Mouse (Mus musculus) heart, embryonic 10.5 days (tissue): ENCODE results near the gene Srebf1. TPM values are rescaled to one million over a fixed set of nuclear protein-coding genes. Genes with fewer than 3 reads are reported as not detected.
A peak's percentile ranks its signal among the peaks of the same experiment; 100 is the strongest.

ENCODE experiments used
- DNase-seq: peaks from one replicate; pipeline ENCODE4 v3.0.0-alpha.2; 2017; ENCODE audit warnings: low spot score
- H3K27ac ChIP-seq: fragments of 300-500 bp; sonication (generic); 2 replicates; pipeline ENCODE4 v1.5.1; 2016; ENCODE audit warnings: mild to moderate bottlenecking
- H3K27me3 ChIP-seq: fragments of 300-500 bp; sonication (generic); 2 replicates; pipeline ENCODE4 v1.6.1; 2016; ENCODE audit warnings: mild to moderate bottlenecking; ENCODE audit not compliant: poor library complexity, insufficient read depth, severe bottlenecking
- H3K36me3 ChIP-seq: fragments of 300-500 bp; sonication (generic); 2 replicates; pipeline ENCODE4 v1.6.1; 2016; ENCODE audit warnings: mild to moderate bottlenecking, moderate library complexity
- H3K4me1 ChIP-seq: fragments of 300-500 bp; sonication (generic); 2 replicates; pipeline ENCODE4 v1.6.1; 2016; ENCODE audit warnings: mild to moderate bottlenecking
- H3K4me3 ChIP-seq: fragments of 300-500 bp; sonication (generic); 2 replicates; pipeline ENCODE4 v1.5.1; 2016; ENCODE audit warnings: mild to moderate bottlenecking, moderate library complexity
- H3K9me3 ChIP-seq: fragments of 300-500 bp; sonication (generic); 2 replicates; pipeline ENCODE4 v1.6.1; 2016; ENCODE audit warnings: mild to moderate bottlenecking, moderate library complexity
- WGBS: fragments of 180-500 bp; shearing (Covaris S2); methylation state at CpG from one replicate; pipeline ENCODE4 v1.1.7; 2016; 5-methylcytosine and 5-hydroxymethylcytosine counted together
- polyA plus RNA-seq: library from polyadenylated mRNA; unstranded; fragments of >200 nt; fragmentation: Nextera tagmentation; extraction: Ambion mirVana; gene quantifications from 2 replicates; pipeline ENCODE4 v1.2.1, GENCODE M21; 2016

The Srebf1 gene
- polyA plus RNA-seq = 38.2 and 40.3 TPM in 2 replicates

DNA sequence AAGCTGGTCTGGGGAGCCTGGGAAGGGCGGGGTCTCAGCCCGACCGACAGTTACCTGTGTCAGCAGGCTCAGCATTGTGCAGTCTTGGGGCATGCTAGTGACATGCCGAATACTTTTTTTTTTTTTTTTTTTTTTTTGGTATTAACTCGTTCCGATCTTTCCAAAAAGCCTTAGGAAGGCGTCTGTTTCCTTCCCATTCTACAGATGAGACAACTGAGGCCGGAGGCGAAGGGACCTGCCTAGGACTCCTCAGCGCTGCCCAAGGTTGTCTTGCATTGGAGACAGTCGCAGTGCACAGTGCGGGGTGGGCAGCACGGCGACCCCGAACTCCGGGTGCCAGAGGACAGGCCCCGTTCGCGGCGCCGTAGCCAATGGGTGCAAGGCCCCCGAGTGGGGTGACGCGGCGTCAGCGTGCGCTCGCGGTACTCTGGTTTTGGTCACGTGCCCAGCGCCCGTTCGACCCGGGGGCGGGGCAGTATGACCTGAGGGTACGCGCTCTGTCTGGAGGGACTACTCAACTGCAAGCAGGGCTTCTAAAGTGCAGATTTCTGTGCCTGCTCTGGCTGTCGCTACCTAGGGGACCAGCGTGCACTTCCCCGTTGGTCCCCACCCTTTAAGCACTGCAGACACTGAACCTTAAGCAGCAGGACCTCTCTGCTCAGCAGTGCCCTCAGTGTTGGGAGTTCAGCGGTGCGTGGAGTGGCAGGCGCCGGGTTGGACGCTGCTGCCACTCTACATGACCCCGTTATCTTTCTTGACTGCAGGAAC is at the start of gene Srebf1:
TSS of gene Srebf1 (minus strand) at position 113 of the 768 bp plus-strand sequence.
- H3K4me1 ChIP-seq = peaks cover 67% of the 10 kb centered on the region
- WGBS = 4% methylated on average over 46 of the region's 46 CpGs
- H3K4me3 ChIP-seq = peak within 1 kb of the TSS; percentile 60
- peak; percentile 94 for DNase-seq
- no peaks in the 10 kb centered on the region for H3K9me3 ChIP-seq
- H3K27ac ChIP-seq = peak within 1 kb of the TSS; percentile 90
- H3K36me3 ChIP-seq = peaks cover 11% of the 10 kb centered on the region
- no peaks in the 10 kb centered on the region for H3K27me3 ChIP-seq

DNA sequence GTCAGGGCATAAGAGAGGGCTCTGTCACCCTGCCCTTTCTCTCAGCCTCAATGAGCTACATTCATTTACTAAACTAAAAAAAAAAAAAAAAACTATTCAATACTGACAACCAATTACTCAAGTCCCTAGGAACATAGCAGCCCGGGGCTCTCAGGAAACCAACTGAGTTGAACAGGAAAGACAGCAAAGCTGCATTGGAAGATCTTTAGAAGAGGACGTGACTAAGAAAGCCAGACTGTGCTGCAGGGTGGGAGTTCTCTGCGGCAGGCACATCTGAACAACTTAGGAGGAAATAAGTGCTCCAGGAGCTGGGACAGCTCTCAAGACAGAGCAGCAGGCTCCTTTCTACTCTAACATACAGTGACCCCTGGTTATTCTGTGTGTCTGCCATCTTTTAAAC is 46.2 kb upstream of the Srebf1 start:
- H3K4me1 ChIP-seq = 0 out of 2 replicates have a peak, but pooled peaks cover 15% of the 10 kb centered on the region
- no peak overlapping the region for H3K4me3 ChIP-seq
- no peak overlapping the region for H3K27ac ChIP-seq
- H3K36me3 ChIP-seq = 0 out of 2 replicates have a peak, but pooled peaks cover 15% of the 10 kb centered on the region
- WGBS = 48% methylated on average over 3 of the region's 3 CpGs
- DNase-seq = no peak
- H3K27me3 ChIP-seq = no peaks in the 10 kb centered on the region
- H3K9me3 ChIP-seq = no peaks in the 10 kb centered on the region

DNA sequence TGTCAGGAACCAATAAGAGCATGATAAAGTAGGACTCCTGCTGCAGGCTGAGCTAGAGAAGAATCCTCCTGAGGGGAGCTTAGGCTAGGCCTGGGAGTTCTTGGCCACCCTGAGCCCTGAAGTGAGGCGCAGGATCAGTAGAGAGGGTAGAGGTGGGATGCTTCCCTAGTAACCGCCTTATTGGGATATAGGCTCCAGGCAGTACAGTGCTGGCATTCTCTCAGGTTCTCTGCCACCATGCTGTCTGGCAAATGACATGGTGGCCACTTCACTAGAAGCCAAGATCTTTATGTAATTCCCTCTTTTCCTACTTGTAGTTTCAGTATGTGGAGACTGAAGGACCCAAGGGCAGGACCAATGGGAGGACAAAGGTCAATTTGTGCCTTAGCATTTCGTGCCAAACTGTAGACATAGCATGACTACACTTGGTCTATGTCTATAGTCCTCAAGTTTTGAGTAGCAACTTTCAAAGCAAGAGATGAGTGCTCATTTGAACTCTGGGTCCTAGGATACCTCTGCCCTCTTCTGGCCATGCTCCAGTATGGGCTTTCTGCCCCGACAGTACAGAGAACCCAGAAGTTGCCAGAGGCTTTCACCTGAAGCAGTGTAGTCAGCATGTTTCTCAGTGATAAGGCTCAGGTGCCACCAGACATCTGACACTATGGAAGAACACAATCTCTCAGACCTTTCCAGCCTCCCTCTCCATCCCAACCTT is 43.0 kb upstream of the Srebf1 start:
- 81% methylated on average over 4 of the region's 4 CpGs for WGBS
- no peak for DNase-seq
- Histone ChIP-seq H3K9me3 (no peaks in the 10 kb centered on the region), H3K4me1 (0 out of 2 replicates have a peak, but pooled peaks cover 8% of the 10 kb centered on the region), H3K27ac (no peak overlapping the region), H3K36me3 (0 out of 2 replicates have a peak, but pooled peaks cover 15% of the 10 kb centered on the region), H3K27me3 (no peaks in the 10 kb centered on the region), H3K4me3 (no peak overlapping the region)

DNA sequence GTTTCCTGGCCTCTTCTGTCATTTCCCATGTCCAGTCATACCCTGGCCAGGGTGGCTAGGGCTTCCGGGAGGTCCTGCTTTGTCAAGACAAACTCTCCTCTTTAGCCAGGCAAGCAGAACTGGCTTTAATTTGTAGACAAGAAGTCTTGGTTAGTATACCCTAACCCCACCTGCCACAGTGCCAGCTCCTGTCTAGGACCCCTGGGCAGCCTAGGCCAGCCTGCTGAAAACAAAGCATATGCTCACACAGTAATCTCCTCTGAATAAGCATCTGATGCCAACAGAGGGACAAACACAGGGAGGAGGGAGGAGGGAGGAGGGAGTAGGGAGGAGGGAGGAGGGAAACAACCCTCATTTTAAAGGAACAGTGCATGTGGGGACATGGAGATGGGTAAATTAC is 42.3 kb upstream of the Srebf1 start:
- 91% methylated on average over 1 of the region's 1 CpGs for WGBS
- Histone ChIP-seq H3K4me1 (0 out of 2 replicates have a peak, but pooled peaks cover 8% of the 10 kb centered on the region), H3K9me3 (no peaks in the 10 kb centered on the region), H3K27ac (no peak overlapping the region), H3K36me3 (0 out of 2 replicates have a peak, but pooled peaks cover 15% of the 10 kb centered on the region), H3K27me3 (no peaks in the 10 kb centered on the region), H3K4me3 (no peak overlapping the region)
- no peak for DNase-seq

DNA sequence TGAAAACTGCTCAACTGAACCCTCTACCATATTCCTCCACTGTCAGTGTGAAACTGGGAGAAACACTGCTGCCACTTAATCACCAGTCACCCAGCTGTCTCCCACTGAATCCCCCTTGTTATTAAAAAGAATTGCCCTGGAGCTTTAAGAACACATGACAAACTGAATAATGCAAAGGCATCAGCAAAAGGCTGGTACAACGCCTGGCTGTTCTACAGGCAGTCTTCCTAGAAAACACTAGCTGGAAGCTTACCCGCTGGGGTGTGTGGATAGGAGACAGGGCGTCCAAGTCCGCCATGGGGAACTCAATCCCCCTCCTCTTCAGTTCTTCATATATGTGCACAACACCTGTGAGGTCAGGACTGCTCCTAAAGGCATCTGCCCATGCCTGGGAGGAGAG is 40.0 kb upstream of the Srebf1 start:
- no peak for DNase-seq
- WGBS = 84% methylated on average over 4 of the region's 4 CpGs
- H3K36me3 ChIP-seq = peaks cover 16% of the 10 kb centered on the region; the same call in 1 of the 2 replicates
- peaks cover 5% of the 10 kb centered on the region; the same call in 1 of the 2 replicates for H3K4me1 ChIP-seq
- no peak overlapping the region for H3K27ac ChIP-seq
- no peak overlapping the region for H3K4me3 ChIP-seq
- H3K9me3 ChIP-seq = no peaks in the 10 kb centered on the region
- H3K27me3 ChIP-seq = no peaks in the 10 kb centered on the region

DNA sequence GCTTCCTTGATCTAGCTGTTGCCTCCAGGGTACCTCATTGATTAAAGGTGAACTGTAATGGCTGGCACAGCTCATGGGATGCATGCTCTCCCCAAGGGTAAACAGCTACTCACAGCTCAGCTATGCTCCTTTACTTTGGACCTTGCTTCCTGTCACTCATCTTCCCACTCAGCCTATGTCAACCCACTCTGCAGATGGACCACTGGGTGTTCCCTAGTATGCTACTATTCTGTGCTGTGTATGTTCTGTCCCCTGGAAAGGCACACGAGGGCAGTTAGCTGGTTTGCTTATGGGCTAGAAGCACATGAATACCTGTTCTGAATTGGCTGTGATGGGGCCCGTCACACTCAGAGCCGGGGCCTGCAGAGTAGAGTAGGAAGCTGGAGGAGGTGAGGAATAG is 38.4 kb upstream of the Srebf1 start:
- Histone ChIP-seq H3K4me1 (peaks cover 15% of the 10 kb centered on the region; the same call in 1 of the 2 replicates), H3K9me3 (no peaks in the 10 kb centered on the region), H3K36me3 (peaks cover 18% of the 10 kb centered on the region; the same call in 1 of the 2 replicates), H3K27ac (no peak overlapping the region), H3K27me3 (no peaks in the 10 kb centered on the region), H3K4me3 (no peak overlapping the region)
- DNase-seq = no peak
- WGBS = 89% methylated on average over 3 of the region's 3 CpGs

DNA sequence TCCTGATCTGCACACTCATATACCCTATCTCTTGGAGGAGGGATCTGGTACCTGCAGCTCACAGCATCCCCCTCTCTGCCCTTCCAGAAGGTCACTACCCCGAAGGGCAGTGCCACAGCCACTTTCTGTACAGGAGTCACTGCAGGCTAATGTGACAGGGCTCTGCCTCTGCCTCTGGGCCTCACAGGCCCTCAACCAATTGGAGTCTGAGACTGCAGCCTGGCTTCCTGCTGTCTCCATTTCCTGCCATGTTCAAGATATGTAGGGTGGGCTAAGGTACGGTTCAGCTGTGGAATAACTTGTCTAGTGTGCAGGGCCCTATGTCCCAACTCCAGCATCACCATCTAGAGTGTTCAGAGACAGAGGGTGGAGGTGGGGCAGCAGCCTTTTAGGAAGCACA is 35.3 kb upstream of the Srebf1 start:
- DNase-seq = no peak
- WGBS = 72% methylated on average over 2 of the region's 2 CpGs
- H3K4me3 ChIP-seq = no peak overlapping the region
- H3K27me3 ChIP-seq = no peaks in the 10 kb centered on the region
- H3K36me3 ChIP-seq = peaks cover 17% of the 10 kb centered on the region; the same call in 1 of the 2 replicates
- H3K4me1 ChIP-seq = peaks cover 33% of the 10 kb centered on the region
- H3K27ac ChIP-seq = no peak overlapping the region
- H3K9me3 ChIP-seq = no peaks in the 10 kb centered on the region

DNA sequence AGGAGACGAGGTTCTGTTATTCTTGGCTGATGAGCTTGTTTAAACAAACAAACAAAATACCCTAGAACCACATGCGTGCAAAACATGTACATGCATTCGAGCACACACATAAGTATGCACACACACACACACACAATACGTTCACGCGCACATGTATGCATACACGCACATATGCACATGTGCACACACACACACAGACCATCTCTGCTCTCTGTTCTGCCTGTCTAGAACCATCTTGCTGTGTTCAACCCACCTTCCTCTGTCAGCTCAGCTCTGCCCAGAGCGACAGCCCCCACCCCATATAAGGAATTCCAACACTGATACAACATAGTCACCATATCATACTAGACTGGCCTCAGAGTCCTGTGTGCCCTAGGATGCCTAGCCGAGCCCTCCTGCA is 34.3 kb upstream of the Srebf1 start:
- no peaks in the 10 kb centered on the region for H3K27me3 ChIP-seq
- H3K27ac ChIP-seq = no peak overlapping the region
- no peak for DNase-seq
- H3K9me3 ChIP-seq = no peaks in the 10 kb centered on the region
- H3K4me3 ChIP-seq = no peak overlapping the region
- H3K4me1 ChIP-seq = peaks cover 40% of the 10 kb centered on the region
- peaks cover 13% of the 10 kb centered on the region; the same call in 1 of the 2 replicates for H3K36me3 ChIP-seq
- WGBS = 84% methylated on average over 9 of the region's 9 CpGs

DNA sequence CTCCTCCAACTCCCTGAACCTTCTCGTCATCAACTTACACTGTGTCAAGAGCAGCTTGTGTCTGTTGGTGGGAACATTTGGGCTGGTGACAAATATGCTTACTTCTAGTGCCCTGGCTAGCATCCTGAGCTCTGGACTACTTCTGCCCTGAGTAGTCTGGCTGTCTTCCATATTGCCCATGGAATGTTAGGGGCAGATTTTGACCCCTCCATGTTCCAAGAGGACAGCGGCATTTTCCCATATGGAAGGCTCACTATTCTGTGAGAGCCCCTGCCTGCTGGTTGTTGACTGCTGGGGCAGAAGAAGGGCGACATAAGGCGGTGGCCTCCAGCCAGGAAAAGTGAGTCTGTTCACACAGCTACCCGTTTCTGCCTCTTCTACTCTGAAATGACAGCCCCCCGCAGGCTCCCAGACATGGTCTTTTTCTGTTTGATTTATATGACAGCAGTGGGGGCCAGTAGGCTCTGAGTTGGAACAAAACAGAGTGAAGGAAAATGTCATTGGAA is 33.8 kb upstream of the Srebf1 start:
- no peak overlapping the region for H3K27ac ChIP-seq
- H3K36me3 ChIP-seq = peaks cover 13% of the 10 kb centered on the region; the same call in 1 of the 2 replicates
- DNase-seq = no peak
- H3K27me3 ChIP-seq = no peaks in the 10 kb centered on the region
- WGBS = 74% methylated on average over 6 of the region's 6 CpGs
- no peak overlapping the region for H3K4me3 ChIP-seq
- no peaks in the 10 kb centered on the region for H3K9me3 ChIP-seq
- peaks cover 45% of the 10 kb centered on the region for H3K4me1 ChIP-seq

DNA sequence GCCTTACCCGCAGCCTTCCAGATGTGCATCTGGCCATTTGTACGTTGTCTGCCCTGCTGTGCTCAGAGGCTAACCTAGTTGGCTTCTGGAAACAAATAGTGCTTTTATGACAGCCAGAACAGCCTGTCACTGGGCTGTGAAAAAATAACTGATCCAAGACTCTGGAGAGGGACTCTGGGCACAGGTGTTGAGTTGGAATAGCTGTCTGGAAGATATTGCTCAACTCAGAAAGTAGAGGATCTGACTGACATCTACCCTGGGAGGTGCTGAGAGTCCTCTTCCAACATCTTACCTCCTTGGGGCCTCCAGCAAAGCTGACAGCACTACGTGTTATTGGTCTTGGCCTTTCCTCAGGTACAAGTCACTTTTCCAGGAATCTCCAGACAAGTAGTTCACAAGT is 33.3 kb upstream of the Srebf1 start:
- Histone ChIP-seq H3K4me1 (peaks cover 47% of the 10 kb centered on the region), H3K27ac (no peak overlapping the region), H3K27me3 (no peaks in the 10 kb centered on the region), H3K36me3 (peaks cover 9% of the 10 kb centered on the region; the same call in 1 of the 2 replicates), H3K9me3 (no peaks in the 10 kb centered on the region), H3K4me3 (no peak overlapping the region)
- 81% methylated on average over 3 of the region's 3 CpGs for WGBS
- DNase-seq = no peak

DNA sequence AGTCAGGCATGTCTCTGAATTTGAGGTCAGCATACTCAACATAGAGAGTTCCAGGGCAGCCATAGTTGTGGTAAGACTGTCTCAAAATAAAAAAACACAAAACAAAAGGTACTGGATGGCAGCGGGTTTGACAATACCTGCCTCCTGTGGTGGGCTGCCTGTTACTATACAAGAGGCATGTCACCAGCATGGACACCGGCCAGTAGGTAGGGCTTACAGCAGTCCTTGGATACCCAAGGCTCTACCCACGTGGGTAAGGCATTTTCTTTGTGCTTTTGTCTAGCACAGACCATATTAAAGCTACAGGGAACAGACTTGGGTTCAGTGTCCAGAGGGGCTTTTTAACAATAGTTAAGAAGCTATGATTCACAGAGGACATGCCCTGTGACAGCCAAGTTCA is 32.8 kb upstream of the Srebf1 start:
- H3K9me3 ChIP-seq = no peaks in the 10 kb centered on the region
- no peak overlapping the region for H3K4me3 ChIP-seq
- WGBS = 87% methylated on average over 3 of the region's 3 CpGs
- DNase-seq = no peak
- H3K27me3 ChIP-seq = no peaks in the 10 kb centered on the region
- H3K27ac ChIP-seq = no peak overlapping the region
- peaks cover 47% of the 10 kb centered on the region for H3K4me1 ChIP-seq
- peaks cover 13% of the 10 kb centered on the region; the same call in 1 of the 2 replicates for H3K36me3 ChIP-seq

DNA sequence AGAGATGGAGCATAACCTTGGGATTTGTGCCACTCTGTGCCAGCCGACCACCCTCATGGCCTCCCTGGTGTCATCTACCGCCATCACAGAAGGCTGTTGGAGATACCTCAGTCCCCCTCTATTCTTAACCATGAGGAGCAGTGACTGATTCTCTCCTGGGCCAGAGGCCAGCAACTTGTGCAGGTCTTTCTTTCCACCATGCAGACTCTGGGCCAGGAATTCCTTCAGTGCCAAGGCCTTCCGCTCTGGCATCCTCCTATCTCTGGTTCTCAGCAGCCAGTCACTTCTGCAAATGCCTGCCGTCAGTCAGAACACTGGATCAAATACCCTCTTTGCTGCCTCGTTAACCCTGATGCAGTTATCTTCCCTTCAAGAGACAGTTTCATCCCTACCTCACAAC is 31.9 kb upstream of the Srebf1 start:
- DNase-seq = no peak
- H3K4me1 ChIP-seq = peaks cover 47% of the 10 kb centered on the region
- 62% methylated on average over 5 of the region's 5 CpGs for WGBS
- no peak overlapping the region for H3K27ac ChIP-seq
- no peaks in the 10 kb centered on the region for H3K27me3 ChIP-seq
- H3K36me3 ChIP-seq = peaks cover 15% of the 10 kb centered on the region; the same call in 1 of the 2 replicates
- H3K9me3 ChIP-seq = no peaks in the 10 kb centered on the region
- no peak overlapping the region for H3K4me3 ChIP-seq

DNA sequence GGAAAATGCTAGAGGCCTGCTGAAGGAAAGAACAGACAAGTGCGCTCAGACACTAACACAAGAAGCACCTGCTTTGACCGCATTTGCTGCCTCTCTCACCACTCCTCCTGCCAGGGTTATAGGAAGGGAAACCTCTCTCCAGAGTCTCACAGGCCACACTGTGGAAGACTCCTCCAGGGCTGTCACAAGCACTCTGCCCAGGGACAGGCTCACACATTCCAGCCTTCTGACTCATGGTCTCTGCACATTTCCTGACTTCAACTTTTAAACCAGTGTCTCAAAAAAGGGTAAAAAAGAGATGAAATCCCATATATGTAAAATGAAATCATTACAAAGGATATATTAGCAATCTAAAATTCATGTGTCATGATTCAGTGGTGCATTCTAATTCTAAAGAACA is 31.2 kb upstream of the Srebf1 start:
- Histone ChIP-seq H3K9me3 (no peaks in the 10 kb centered on the region), H3K4me3 (no peak overlapping the region), H3K27ac (peak overlapping the region; percentile 37; the same call in 1 of the 2 replicates), H3K27me3 (no peaks in the 10 kb centered on the region), H3K4me1 (peaks cover 53% of the 10 kb centered on the region), H3K36me3 (peaks cover 15% of the 10 kb centered on the region; the same call in 1 of the 2 replicates)
- DNase-seq = no peak
- WGBS = 73% methylated on average over 2 of the region's 2 CpGs
